Mouse (Mus musculus): ENCODE data around the gene Gm11042. TPM values are rescaled to one million over a fixed set of nuclear protein-coding genes. Genes with fewer than 3 reads are reported as not detected.

Gm11042 gene
- polyA plus RNA-seq (2012; rRNA removed): not detected in 2 replicates

DNA sequence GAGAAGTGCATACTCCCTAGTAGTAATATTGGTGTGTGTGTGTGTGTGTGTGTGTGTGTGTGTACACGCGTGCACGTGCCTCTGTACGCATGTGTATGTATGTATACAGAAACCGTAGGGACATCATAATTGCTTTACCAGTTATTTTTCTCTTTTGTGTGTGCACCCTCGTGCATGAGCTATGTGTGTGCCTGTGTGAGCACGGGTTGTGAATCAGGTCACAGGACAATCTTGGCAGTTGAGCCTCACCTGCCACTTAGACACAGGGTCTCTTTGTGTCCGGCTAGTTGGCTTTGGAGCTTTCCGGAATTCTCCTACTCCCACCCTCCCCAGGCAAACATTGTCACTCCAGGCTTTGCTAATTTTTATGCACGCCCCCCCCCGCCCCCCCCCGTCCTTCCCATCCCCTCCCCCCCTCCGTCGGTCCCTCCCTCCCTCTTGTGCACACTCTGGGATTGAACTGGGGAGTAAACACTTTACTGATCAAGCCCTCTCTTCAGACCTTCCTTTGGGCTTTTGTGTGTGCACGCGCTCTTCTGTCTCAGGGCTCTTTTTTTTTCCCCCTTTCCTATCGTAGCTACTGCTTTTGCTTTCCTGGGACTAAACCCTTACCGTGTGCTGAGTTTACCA, at the start of gene Gm11042:
Gm11042 (minus strand) TSS at position 51 of the 630 bp plus-strand sequence.

Data from liver, embryonic 18 days (tissue).